Mouse (Mus musculus) hindlimb bud, embryonic 11.5 days (tissue): ENCODE data around the gene Sergef.

ENCODE experiments used
- DNase-seq: peaks from one replicate; pipeline ENCODE4 v3.0.0-alpha.2; 2012; ENCODE audit warnings: low read depth, low spot score; ENCODE audit errors: extremely low spot score

Sergef gene

DNA sequence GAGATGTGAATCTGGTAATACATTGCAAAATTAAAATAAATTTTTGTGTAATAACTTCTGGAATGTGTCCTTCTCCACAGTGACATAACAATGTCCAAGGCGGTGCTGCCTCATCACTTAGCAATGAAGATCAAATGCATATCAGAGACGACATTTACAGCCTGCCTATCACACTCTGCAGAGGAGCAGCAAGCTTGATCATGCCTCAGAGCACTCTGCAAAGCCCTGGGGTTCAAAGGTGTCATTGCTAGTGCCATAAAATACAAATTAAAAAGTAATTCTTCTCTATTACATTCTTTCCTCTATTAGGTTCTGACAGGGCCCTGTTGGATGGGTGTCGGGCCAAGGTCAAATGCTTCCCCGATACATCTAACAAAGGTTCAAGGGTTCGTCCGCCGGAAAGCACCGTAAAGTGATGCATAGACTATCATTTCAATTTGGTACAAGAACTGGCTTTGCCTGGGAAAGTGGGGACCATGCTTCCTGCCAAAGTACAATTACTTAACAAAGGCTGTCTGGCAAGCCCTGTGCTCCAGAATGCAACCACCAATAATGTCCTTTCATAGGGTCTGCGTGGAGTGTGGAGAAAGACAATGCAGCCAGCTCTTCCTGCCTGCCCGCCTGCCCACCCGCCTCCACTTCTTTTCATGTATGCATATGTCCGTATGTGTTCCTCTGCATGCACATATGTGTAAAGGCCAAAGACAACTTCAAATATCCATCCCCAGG lies 130.9 kb downstream of the Sergef start:
- DNase-seq, result no peak

DNA sequence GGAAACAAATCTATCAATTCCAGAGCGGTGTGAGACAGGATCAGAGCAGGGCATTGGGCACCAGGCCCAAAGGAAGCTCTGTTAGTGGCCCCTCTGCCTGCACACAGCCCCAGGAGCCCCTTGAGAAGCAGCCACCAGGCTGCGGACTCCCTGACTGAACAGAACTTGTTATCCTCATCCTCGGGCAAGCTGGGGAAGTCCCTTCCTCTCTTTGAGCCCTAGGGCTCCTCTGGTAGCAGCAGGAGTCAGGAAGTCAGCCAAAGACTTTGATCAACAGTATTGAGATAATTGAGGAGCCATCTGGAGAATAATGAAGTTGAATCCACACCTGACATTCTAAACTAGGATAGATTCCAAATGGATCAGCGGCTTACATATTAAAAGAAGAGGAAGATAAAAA lies 135.4 kb downstream of the Sergef start:
- no peak for DNase-seq

DNA sequence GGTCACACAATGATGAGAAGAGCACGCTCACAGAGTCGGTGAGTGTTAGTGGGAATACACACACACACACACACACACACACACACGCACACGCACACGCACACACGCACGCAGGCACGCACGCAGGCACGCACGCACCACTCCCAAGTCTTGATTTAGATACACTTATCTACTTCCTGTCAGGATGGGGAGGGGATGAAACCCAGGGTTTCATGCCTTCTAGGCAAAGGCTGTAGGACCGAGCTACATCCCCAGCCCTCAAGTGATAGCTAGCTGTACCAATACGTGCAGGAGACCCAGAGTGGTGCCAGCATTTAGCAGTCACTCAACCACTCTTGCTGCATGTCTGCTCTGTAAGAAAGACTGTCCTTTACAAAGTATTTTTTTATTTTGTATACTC lies 137.0 kb downstream of the Sergef start:
- DNase-seq, result no peak

DNA sequence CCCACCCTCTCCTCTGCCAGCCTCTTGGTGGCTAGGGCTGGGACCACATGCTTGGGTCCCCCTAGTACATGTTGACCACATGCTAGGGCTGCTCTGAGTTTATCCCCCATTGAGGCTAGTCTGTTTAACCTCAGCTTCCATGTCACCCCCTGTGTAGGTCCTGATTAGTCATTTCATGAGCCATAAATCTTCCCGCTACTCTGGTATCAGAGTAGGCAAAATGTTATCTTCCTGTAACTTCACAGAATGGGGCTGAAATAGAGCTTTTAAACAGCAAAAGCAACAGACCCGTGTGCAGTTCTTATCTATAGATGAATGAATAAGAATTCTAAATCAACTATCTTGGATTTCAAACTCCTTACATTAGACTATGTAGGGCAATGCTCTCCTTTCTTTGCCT lies 138.1 kb downstream of the Sergef start:
- no peak for DNase-seq

DNA sequence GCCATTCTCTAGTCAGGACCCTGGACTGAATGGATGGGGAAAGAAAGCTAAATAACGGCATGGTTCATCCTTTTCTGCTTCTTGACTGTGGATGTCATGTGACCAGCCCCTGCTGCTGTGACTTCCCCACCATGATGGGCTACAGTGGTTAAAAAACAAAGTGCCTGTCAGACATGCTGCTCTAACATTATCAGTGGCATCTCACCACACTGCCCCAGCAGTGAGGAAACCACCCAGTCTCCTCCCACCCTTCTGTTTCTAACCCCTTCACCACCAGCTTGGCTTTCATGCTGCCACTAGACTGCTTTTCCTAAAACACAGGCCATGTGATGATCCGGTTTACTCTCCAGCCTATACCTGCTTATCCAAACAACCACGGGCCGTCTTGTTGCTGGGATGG lies 140.0 kb downstream of the Sergef start:
- no peak for DNase-seq

DNA sequence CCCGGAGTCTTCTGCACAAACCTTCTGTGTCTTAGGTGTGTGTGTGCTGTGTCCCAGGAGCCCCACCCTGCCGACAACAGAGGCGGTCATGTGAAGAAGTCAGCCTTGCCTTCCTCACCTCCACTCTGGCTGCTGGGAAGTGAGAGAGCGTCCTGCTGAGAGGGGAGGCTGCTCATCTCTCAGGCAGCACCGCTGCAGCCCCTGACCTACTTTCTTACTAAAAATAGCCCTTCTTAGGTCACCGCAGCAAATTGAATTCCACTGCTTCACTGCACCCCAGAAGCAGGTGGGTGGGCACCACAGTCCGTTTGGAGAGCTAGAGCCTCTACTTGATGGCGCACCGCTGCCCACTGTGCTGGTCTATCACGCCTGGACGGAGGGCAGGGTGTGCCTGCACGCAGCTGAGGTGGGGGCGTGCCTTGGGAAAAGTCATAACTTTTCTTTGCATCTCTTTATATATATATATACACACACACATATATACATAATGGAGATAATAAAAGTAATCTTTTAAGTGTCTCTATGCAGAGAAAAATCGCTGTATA lies 147.4 kb downstream of the Sergef start:
- DNase-seq, result no peak

DNA sequence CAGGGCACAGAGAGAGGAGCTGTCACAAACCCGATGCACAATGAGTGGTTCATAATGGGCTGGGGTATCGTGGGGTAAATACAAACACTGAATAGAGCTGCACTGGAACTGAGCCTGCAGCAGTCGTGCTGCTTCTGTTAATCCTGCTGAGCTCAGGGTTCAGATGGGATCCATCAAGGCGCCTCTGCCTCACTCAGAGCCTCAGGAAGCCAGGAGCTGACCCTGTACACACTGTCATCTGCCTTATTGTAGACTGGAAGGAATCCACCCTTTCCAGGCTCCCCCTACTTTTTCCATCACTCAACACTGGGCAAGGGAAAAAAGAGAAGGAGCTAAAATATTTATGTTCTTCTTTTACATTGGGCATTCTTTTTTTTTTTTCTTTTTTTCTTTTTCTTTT lies 152.3 kb downstream of the Sergef start:
- DNase-seq, result no peak

DNA sequence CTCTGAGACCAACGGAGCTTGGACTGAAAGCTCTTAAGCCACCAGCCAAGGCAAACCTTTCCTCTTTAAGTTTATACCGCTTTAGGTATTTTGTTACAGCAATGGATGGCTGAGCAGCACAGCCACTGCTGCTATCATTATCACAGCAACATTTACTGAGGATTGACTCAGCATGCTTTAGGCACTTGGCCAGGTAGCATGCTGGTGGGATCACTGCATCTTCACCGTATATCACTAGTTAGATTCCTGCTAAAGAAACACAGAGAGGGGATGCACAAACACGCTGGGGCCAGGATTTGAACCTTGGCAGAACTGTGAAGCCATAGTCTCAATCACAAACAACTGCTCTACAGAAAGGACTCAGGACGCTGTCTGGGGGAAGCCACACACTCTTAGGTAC lies 152.8 kb downstream of the Sergef start:
- no peak for DNase-seq

GRCm38 (mm10) chr7:46484223-46484622 lies 155.4 kb downstream of the Sergef start:
- no peak for DNase-seq

DNA sequence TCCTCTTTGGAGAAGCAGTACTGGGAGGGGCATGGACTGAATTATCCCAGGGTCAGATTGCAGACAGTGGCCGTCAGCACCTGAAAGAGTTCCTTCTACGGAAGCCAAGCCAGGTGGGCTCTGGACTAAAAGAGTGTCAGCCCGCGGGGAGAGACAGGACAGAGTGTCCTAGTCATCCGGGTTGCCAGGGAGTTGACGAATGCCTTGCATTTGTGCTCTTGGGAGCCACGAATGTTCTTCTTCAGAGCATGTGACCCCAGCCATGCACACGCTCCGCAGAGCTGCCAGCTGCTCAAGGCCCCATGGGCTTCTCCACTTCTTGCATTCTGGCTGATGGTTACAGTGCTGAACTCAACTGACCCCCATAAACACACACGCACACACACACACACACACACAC lies 156.6 kb downstream of the Sergef start:
- DNase-seq, result no peak

DNA sequence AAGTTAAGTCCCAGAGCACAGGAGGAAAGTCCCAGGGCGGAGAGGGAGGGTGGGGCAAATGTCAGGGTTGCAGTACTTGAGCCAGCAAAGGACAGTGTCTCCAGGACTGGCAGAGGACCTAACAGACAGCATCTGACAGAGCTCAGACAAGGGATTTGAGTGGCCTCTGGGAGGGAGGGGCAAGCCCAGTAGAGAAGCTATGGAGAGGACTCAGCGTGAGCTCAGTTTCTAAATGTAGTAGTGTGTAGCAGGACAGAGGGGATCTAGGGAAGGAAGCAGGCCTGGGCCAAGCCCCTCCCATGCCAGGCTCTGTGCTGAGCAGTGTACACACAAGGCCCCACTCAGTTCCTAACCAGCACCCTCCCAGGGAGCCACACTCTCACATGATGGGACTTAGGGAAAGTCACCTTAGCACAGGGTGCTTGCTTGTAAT lies 157.5 kb downstream of the Sergef start:
- DNase-seq, result no peak

GRCm38 (mm10) chr7:46479793-46480192 lies 159.8 kb downstream of the Sergef start:
- no peak for DNase-seq

GRCm38 (mm10) chr7:46477456-46477855 lies 162.2 kb downstream of the Sergef start:
- no peak for DNase-seq

GRCm38 (mm10) chr7:46475464-46475863 lies 164.1 kb downstream of the Sergef start:
- DNase-seq, result no peak

GRCm38 (mm10) chr7:46473141-46473540 lies 166.5 kb downstream of the Sergef start:
- DNase-seq, result no peak

GRCm38 (mm10) chr7:46471054-46471737 lies 168.4 kb downstream of the Sergef start:
- no peak for DNase-seq

- DNase-seq, result no peak
These were observed 170.1 kb downstream of the Sergef start for GRCm38 (mm10) chr7:46469542-46469941.

DNA sequence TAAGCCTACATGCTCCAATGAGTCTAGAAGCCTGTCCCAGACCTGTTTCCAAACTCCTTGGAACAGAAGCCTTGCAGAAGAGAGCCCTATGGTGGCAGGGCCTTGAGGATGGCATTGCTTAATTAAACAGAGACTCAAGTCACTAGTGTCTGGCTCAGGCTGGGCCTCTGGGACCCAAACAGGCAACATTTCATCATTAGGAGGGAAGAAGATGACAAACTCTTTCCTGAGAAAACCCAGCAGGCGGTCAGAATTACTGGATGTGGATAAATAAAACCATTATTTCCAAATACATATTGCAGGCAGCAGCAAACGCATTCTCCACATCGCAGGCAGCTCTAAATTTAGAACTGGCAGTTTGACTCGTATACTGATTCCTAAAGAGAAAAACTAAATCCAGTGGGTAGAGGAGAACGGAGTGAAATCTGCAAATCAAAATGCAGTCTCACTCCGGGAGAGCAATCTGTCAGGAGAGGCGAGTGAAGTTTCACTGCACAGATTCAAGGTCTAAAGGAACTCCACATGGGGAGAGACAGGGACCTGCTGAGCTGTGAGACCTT lies 173.1 kb downstream of the Sergef start:
- DNase-seq, result no peak

GRCm38 (mm10) chr7:46463136-46463535 lies 176.5 kb downstream of the Sergef start:
- DNase-seq, result no peak

GRCm38 (mm10) chr7:46462287-46462686 lies 177.3 kb downstream of the Sergef start:
- DNase-seq, result no peak

- no peak for DNase-seq
These were observed 179.9 kb downstream of the Sergef start for GRCm38 (mm10) chr7:46459605-46460245.

GRCm38 (mm10) chr7:46459200-46459599 lies 180.4 kb downstream of the Sergef start:
- DNase-seq, result no peak
